ENCODE assay signal across 17 mouse cellular contexts in genomic region chr10:105260053-105260452, GRCm38 (mm10).
DNase-seq lines count a peak whose midpoint lies in the region; ATAC-seq and TF ChIP-seq lines count a peak whose summit lies in the region.
"Had no signal": no experiment of that assay in that cellular context is flagged by ENCODE, and none has a peak within 500 bp of the region (broad histone marks: within the 10 kb centered on the region; RNA-seq: fewer than 3 reads in every experiment).

No protein-coding gene starts in this region.

- H3K4me3 ChIP-seq in left cerebral cortex, adult 2 months: no peak overlapping the region
- H3K4me3 ChIP-seq: embryonic facial prominence, embryonic 12.5 days; erythroblast, embryonic 14.5 days; midbrain, embryonic 15.5 days had no signal

- ATAC-seq in frontal cortex, adult (ENCODE audit: low TSS enrichment): peak; percentile 59; the same call in 1 of the 2 replicates
- ATAC-seq: midbrain, embryonic 15.5 days had no signal

- intact Hi-C loops in left cerebral cortex, adult 2 months (cut with DNase I): loop anchor here (10.0 kb wide), 2 partner anchors 1275 to 1475 kb away; no protein-coding TSS in a partner anchor
- intact Hi-C loops in left cerebral cortex, postnatal 25 days (cut with DNase I): no loop called here

- TF ChIP-seq CTCF in left cerebral cortex, adult 2 months (IDR thresholded peaks at IDR 0.05): peak; percentile 53

- H3K27ac ChIP-seq in left cerebral cortex, adult 2 months: no peak overlapping the region
- H3K27ac ChIP-seq: embryonic facial prominence, embryonic 12.5 days; midbrain, embryonic 15.5 days had no signal

- DNase-seq in frontal cortex, postnatal 14 days (ENCODE audit: low spot score in 2 of 2): no peak
- DNase-seq in left cerebral cortex, adult 2 months (ENCODE audit: extremely low spot score in 1 of 2, low spot score in 2 of 2): no peak
- DNase-seq in left cerebral cortex, postnatal 25 days (ENCODE audit: low spot score in 2 of 2): no peak
- peak; percentile 27 for DNase-seq in brain, adult 2 months (ENCODE audit: low read depth, low spot score)
- peak; percentile 12 for DNase-seq in embryo, embryonic 10.5 days (ENCODE audit: low spot score)
- no peak for DNase-seq in spleen, postnatal 36 days (ENCODE audit: low spot score in 2 of 2)
- no peak for DNase-seq in spleen, postnatal 10 days (ENCODE audit: low spot score in 2 of 2)
- DNase-seq: B cell, adult 2 months; gastrocnemius, postnatal 14 days; kidney, adult 2 months; kidney, postnatal 14 days; lung, adult 2 months; thymus, postnatal 4 days had no signal

Comparison
In these comparisons a context has a peak if more than half of its experiments do, and no peak if none do; other contexts are left out.
1. DNase-seq: peak in brain, adult 2 months (single experiment) and embryo, embryonic 10.5 days (single experiment); none in frontal cortex, postnatal 14 days (0 of 2), left cerebral cortex, adult 2 months (0 of 2), left cerebral cortex, postnatal 25 days (0 of 2), spleen, postnatal 36 days (0 of 2) and spleen, postnatal 10 days (0 of 2).